Mouse (Mus musculus) ovary, postnatal 10 days (tissue): ENCODE measurements around the gene Serinc4.

Experiments used
- DNase-seq: peaks from one replicate; pipeline ENCODE4 v3.0.0; 2022; ENCODE audit warnings: low spot score

Gene Serinc4

GRCm38 (mm10) chr2:121447006-121447405 lies 9.6 kb downstream of the Serinc4 start:
- DNase-seq, result no peak

DNA sequence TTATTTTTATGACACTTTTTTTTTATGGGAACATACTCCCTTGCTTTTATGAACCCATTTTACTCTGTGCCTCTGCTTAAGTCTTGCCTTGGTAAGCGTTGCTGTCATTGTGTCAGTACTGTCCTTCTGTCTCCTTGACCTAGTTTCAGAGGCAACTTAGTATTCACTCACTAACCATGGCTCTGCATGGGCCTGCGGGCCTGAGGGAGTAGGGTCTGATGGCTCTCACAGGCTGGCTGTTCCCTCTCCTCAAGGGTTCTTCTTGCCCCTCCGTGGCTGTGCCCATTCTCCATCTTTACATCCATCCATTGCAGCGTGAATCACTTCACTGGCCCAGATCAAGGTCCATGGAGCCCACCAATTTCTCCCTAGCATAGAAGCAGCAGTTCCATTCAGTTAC lies 10.1 kb downstream of the Serinc4 start:
- DNase-seq, result no peak

GRCm38 (mm10) chr2:121445117-121445516 lies 11.5 kb downstream of the Serinc4 start:
- DNase-seq, result no peak

GRCm38 (mm10) chr2:121444178-121444577 lies 12.4 kb downstream of the Serinc4 start, which contains the start of gene Ell3:
Gene Ell3, minus strand, starts transcription at chr2:121444278.
- no peak for DNase-seq

DNA sequence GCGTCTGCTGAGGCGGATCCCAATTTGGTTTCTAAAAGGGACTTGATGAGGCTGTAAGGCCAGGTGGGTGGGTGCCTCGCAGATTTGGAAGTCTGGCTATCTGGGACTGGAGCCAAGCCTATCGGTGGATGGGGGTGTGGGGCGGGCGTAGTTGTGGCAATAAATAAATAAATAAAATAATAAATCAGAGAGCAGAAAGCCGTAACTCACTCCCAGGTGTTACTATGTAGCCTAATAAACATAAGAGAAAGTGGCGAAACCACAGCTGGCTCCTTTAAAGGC lies 13.6 kb downstream of the Serinc4 start:
- DNase-seq, result no peak

DNA sequence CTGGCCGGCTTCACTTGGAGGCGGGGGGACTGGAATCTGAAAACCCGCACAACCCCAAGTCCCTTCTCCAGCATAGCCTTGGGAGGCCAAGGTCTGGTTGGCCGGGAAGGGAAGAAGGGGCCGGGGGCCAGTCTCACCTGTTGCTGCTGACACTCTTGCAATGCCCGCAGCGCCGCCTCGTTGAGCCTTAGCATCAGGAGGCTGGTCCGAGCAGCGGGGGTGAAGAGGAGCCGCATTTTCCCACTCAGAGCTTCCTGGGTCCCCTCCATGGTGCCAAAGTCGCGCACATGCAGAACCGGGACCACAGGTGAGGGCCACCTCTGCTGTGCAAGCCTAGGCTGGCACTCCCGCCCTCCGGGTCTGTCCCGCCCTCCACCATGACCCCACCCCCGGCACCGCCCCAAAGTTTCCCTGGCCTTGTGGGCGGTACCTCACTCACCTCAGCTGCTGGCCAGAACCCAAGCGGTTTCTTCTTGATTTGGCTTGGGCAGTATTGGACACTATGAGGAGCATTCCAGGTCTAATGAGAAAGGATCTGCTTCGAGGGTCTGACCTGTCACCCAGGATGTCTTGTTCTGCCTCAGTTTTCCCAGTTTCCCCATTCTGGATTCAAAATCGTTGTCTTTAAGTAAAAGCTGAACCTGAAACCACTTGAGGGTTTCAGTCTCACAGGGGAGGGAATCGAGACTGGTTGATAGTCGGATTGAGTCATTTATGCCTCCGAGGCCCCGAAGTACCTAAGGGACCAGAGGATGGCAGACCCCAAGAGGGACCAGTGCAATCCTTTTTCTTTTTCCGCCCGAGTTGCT lies 14.1 kb downstream of the Serinc4 start:
- peak; percentile 25 for DNase-seq

GRCm38 (mm10) chr2:121441800-121442199 lies 14.8 kb downstream of the Serinc4 start:
- no peak for DNase-seq

DNA sequence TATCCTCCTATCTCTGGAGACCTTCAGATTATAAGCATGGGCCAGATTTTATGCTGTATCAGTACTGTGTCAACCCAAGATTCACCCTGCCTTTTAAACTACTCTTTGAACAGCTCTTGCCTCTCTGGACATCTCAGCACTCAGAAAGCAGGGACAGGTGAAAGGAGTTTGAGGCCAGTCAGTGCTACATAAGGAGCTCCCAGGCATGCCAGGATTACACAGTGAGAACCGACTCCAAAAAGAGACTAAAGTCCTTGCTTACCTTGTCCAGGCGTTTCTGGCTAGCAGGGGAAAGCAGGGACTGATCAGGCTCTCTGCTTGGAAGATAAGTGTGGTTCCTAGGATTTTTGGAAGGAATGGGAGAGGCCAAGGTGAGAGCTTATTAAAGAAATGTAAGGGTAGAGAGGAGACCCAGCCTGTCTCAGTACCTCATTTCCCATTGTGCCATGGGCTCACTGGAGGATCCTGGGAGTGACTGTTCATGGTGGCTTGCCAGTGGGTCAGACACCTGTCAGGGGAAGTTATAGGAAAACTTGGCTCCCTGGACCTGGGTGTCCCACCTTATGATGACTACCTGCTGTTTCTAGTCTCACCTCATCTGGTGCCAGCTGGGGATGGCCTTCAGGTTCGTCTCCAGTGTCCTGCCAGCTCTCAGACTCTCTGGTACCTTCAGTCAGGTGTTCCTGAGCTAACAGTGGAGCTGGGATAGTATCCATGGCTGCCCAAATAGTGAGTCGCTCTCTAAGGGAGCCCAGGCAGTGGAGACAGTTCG lies 15.6 kb downstream of the Serinc4 start:
- no peak for DNase-seq

- DNase-seq, result no peak
These were observed 16.8 kb downstream of the Serinc4 start for GRCm38 (mm10) chr2:121439746-121440145.

DNA sequence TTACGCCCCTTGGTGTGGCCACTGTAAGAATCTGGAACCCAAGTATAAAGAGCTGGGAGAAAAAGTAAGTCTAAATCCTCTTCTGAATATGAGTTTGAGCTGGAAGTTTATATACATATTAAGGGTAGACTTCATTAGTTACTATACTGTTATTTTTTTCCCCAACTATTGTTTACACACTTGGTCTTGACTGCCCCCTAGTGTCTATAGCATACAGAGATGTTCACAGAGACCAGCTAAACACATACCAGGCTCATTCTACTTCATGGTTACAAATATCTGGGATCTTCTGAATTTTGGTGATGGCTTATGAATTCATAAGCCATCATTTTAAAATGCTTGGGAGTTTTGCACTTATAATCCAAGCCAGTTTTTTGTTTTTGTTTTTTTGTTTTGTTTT lies 21.7 kb downstream of the Serinc4 start:
- DNase-seq, result no peak

DNA sequence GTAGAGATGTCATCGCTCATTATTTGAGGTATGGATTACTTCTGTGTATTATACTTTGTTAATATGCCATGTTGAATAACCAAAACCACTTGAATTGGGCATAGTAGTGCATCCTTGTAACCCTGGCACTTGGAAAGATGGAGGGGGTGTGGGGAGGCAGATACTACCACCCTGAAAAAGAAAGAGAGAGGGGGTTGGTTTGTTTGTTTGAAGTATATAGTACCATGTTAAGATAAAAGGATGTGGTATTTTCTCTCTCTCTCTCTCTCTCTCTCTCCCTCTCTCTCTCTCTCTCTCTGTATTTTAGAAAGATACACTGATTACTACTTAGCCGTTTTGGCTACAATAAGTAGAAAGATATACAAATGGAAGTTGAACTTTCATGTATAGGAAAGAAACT lies 30.7 kb downstream of the Serinc4 start:
- no peak for DNase-seq

GRCm38 (mm10) chr2:121423166-121423565 lies 33.4 kb downstream of the Serinc4 start:
- no peak for DNase-seq

DNA sequence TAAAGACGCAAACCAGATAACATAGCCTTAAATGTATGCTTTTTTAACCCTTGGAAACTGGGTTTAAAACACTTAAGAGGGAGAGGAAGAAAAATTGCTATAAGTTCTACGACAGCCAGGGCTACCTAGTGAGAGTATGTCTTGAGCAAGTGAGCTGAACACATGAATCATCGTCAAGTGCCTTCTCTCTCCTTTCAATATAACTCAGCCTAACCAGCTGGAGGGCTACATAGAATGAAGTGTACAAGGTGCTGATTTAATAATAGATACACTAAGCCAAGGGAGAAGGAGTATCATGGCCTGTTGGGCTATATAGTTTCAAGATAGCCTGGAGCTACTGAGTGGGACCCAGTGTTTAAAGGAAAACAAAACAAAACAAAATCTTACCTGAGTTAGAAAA lies 38.1 kb downstream of the Serinc4 start:
- no peak for DNase-seq

GRCm38 (mm10) chr2:121416356-121416755 lies 40.2 kb downstream of the Serinc4 start:
- DNase-seq, result no peak

DNA sequence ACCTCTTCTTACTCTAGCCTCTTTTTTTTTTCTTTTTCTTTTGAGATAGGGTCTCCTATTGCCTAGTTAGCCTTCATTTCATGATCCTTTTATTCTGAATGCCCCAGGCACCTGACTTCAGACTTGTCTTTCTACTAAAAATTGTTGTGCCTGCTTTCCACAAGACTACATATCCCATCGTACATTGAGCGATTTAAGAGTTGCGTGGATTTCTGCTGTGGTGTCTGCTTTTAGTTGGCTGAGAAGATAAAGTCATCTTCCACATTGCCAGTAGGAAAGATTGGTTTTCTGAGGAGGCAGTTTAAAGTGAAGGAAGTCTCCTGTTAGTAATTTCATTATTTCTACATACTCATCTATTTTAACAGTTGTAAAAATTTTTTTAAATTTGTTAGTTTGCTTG lies 41.0 kb downstream of the Serinc4 start:
- DNase-seq, result no peak

- DNase-seq, result no peak
These were observed 41.5 kb downstream of the Serinc4 start for GRCm38 (mm10) chr2:121415103-121415502.

DNA sequence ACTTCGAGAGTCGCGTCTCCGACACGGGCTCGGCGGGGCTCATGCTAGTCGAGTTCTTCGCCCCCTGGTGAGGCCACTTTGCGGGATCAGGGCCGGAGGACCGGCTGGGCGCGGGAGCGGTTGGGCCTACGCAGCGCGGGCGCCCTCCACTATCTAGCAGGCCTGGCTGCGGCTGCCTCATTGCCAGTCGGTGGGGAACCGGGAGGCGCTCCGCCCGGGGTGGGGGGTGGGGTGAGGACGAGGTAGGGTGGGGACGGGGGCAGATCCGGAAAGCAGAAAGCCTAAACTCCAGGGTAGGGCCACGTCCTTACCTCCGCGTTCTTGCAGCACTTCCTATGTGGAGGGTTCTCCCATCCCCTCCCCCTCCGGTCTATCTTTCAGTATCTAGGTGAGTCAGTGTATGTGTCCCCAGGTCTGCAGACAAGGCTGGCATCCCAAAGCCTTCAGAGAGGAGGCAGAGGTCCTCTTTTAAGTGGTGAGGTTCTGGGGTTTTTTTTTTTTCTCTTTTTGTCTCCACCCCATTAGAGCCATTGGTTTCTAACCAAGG lies 42.4 kb downstream of the Serinc4 start:
- DNase-seq, result no peak

GRCm38 (mm10) chr2:121413387-121414042 lies 43.1 kb downstream of the Serinc4 start, which contains the start of the genes Pdia3 and Catsper2:
Gene Pdia3, plus strand, starts transcription at chr2:121413775.
Gene Catsper2, minus strand, starts transcription at chr2:121413792.
- DNase-seq, result peak; percentile 90

DNA sequence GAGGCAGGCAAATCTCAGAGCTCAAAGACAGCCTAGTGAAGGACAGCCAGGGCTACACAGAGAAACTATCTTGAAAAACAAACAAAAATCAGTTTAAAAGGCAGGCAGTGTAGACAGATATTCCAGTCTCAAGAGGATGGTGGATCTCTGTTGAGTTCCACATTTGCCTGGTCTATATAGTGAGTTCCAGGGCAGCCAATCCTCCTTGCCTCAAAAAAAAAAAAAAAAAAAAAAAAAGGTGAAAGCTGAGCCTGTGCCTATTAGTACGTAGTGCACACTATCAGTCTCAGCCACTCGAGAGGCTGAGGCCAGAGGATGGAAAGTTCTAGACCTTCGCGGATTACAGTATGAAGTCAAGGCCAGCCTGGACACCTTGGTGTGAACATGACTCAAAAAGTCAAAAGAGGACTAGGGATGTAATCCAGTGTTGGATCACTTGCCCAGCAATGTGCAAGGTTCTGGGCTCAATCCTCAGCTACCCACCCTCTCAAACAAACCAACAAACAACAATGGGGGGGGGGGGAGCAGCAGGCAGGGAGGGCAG lies 43.7 kb downstream of the Serinc4 start:
- DNase-seq, result peak; percentile 10

DNA sequence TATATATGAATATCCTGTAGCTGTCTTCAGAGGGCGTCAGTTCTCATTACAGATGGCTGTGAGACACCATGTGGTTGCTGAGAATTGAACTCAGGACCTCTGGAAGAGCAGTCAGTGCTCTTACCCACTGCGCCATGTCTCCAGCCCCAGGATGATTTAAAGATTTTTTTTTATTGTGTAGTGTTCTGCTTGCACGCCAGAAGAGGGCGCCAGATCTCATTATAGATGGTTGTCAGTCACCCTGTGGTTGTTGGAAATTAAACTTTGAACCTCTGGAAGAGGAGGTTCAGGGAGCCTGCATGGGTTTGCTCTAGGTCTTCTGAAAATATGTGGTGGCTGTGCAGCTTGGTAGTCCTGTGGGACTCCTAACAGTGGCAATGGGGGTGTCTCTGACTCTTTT lies 48.4 kb downstream of the Serinc4 start:
- DNase-seq, result no peak

DNA sequence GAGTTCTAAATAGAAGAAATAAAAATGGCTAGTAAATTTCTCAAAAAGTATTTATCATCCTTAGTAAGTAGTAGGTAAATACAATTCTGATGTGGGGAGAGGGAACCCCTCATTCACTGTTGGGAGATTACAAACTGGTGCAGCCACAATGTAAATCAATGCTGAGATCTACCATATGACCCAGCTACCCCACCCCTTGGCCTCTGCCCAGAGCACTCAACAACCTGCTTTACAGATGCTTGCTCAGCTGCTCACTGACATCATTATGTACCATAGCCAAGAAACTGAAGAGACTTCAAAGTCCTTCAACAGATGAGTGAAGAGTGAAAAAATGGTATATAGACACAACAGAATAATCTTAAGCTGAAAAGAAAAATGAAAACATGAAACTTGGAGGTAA lies 53.3 kb downstream of the Serinc4 start:
- no peak for DNase-seq

GRCm38 (mm10) chr2:121396624-121397023 lies 60.0 kb downstream of the Serinc4 start:
- peak; percentile 43 for DNase-seq
